Mouse (Mus musculus): ENCODE data around the gene Rsph3a. TPM values are rescaled to one million over a fixed set of nuclear protein-coding genes. Genes with fewer than 3 reads are reported as not detected.
"Not testable (repeated sequence)": the region's sequence is repeated elsewhere in the genome, so short reads cannot be mapped to it uniquely, and the experiment has no call there.

Gene Rsph3a
- polyA plus RNA-seq, 1 experiment = 159 TPM

DNA sequence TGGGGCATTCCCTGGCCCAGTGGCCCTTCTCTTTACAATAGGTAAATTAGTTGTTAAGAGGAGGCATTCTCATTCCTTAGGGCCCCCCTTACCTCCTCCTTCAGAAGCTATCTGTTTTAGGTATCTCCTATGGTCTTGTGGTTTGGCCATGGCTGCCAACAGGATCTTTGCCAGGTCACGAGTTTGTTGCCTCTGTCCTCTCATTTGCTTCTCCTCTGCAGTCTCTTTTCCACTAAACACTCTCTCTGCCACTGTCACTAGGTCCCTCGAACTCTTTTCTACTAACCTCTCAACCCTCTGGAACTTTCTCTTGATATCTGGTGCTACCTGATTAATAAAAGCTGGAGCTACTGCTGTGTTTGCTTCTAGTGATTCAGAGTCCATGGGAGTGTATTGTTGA, 19.0 kb downstream of the Rsph3a start:
- H3K4me3 ChIP-seq (ENCODE audit: insufficient read depth, low read depth, low read length); H3K4me1 ChIP-seq (ENCODE audit: control insufficient read depth, insufficient read depth, insufficient read length, low read length); H3K27ac ChIP-seq (replicated peaks; ENCODE audit: low read depth, low read length): not testable (repeated sequence)

DNA sequence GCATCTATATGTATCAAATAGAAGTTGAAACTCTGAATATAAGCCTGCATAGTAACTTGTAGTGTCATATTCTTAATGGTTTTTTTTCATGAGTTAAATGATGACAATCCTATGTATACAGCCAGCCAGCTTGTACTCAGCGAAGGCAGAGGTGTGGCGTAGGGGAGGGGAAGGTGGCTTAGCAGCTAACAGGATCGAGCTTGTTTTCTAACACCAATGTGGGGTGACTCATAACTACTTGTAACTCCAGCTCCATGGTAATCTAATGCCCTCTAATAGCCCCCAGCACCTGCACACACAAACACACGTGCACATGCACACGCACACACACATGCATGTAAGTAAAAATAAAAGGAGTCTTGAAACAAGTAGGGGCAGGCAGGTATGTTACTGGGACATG, 23.1 kb downstream of the Rsph3a start:
- H3K4me3 ChIP-seq (ENCODE audit: insufficient read depth, low read depth, low read length); H3K4me1 ChIP-seq (ENCODE audit: control insufficient read depth, insufficient read depth, insufficient read length, low read length); H3K27ac ChIP-seq (replicated peaks; ENCODE audit: low read depth, low read length): not testable (repeated sequence)

DNA sequence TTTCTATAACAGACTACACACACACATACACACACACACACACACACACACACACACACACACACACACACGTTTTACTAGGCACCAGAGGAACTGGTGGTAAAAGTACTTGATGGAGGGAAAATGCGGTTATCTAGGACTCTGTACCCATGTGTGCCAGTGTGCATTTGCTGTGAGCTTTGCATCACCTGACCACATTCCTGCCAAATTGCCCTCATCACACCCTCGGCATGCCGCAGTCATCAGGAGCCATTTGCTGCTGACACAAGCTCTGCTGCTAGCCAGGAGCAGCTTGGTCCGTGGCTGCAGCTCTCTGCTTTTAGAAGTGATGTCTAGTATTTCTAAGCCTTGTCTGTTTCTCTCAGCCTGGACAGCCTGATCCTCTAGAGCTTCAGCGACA, 24.4 kb downstream of the Rsph3a start:
- H3K4me1 ChIP-seq (ENCODE audit: control insufficient read depth, insufficient read depth, insufficient read length, low read length); H3K27ac ChIP-seq (replicated peaks; ENCODE audit: low read depth, low read length); H3K4me3 ChIP-seq (ENCODE audit: insufficient read depth, low read depth, low read length): not testable (repeated sequence)

DNA sequence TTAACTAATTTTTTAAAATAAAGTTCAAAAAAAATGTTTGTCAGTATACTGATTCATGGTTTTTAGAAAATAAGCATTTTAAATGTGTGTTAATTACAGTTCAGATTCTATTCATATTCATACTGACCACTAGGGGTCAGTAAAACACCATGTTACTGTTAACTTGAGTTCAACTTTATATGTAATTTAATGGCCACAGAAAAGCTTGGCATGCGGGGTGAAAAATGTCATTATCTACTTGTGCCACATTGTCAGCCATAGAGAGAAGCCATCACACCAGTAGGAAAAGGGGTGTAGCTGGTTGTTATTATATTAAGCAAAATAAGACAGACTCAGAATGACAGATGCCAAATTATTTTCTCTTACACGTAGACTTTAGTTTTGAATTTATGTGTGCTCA, 38.1 kb downstream of the Rsph3a start:
- not testable (repeated sequence) for H3K27ac ChIP-seq (replicated peaks; ENCODE audit: low read depth, low read length); H3K4me1 ChIP-seq (ENCODE audit: control insufficient read depth, insufficient read depth, insufficient read length, low read length)

DNA sequence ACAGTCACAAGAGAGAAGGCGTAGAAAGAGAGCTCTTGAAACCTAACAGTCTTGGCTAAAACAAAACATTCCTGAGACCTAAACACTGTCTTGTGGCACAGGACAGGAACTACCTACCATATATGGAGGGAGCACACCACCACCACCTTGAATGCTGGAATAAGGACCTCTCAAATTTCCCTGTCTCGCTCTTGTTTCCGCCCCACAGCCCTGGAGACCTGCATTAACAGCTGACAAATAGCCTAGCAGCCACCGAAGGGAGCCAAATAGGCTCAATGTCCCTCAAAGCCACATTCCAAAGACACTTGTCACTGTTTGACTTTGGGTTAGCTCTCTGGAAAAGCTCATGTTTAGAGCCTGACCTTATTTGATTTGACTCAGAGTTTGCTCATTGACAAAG, 40.2 kb downstream of the Rsph3a start:
- peak overlapping the region; percentile 69 for H3K27ac ChIP-seq (replicated peaks; ENCODE audit: low read depth, low read length)
- H3K4me1 ChIP-seq (ENCODE audit: control insufficient read depth, insufficient read depth, insufficient read length, low read length); H3K4me3 ChIP-seq (ENCODE audit: insufficient read depth, low read depth, low read length): not testable (repeated sequence)

More for the DNA sequence above, 38.1 kb downstream of the Rsph3a start:
- H3K4me3 ChIP-seq (ENCODE audit: insufficient read depth, low read depth, low read length) = not testable (repeated sequence)

DNA sequence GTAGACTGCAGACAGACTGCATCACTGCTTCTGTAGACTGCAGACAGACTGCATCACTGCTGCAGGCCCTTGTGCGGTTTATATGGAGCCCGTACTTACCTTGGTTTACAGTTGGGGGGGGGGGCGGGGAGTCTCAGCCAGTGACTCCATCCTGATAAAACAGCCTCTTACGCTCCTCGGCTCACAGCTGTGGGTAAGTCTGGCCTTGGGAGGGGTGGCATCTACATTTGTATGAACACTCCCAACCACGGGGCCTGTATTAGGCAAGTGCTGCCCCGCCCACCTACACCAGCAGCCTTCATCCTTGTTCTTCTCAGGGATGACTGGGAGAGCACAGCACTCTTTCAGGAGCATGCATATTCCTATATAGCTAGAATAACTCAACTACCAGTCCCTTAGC, 41.6 kb downstream of the Rsph3a start:
- not testable (repeated sequence) for H3K4me1 ChIP-seq (ENCODE audit: control insufficient read depth, insufficient read depth, insufficient read length, low read length); H3K27ac ChIP-seq (replicated peaks; ENCODE audit: low read depth, low read length); H3K4me3 ChIP-seq (ENCODE audit: insufficient read depth, low read depth, low read length)

DNA sequence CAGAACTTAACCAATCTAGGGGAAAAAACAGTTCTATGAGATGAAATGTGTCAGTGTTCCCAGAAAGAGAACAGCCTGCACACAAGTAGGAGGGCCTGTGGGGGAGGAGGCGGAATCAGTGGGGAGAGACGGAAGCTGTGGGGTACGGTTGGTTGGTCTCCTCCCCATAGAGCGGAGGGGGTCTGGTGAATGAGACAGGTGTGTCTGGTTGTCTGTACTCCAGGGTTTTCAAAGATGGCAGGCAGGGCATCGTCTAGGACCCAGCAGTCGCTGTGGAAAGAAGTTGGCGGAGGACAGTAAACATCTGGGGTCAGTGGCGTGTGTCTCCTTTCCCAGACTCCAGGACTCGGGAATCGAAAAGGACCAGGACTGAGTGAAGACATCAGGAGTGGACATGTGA, 57.8 kb downstream of the Rsph3a start:
- not testable (repeated sequence) for H3K4me1 ChIP-seq (ENCODE audit: control insufficient read depth, insufficient read depth, insufficient read length, low read length); H3K4me3 ChIP-seq (ENCODE audit: insufficient read depth, low read depth, low read length); H3K27ac ChIP-seq (replicated peaks; ENCODE audit: low read depth, low read length)

DNA sequence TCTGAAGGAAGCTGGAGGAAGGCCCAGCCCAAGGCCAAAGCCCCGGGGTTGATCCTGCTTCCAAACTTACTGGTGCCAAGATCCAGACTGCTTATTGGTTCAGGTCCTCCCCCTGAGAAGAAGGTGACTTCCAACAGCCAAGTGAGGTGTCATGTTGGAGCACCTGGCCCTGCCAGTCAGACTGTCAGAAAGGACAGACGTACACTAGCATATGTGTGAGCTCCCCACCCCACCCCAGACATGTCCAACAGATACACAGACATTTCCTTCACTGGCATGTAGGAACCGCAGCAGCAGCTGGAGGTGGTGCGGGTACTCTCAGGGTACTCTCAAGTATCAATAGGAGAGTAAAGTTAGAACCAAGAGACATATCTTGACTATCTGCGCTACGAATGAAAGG, 61.4 kb downstream of the Rsph3a start:
- H3K27ac ChIP-seq (replicated peaks; ENCODE audit: low read depth, low read length) = not testable (repeated sequence)

DNA sequence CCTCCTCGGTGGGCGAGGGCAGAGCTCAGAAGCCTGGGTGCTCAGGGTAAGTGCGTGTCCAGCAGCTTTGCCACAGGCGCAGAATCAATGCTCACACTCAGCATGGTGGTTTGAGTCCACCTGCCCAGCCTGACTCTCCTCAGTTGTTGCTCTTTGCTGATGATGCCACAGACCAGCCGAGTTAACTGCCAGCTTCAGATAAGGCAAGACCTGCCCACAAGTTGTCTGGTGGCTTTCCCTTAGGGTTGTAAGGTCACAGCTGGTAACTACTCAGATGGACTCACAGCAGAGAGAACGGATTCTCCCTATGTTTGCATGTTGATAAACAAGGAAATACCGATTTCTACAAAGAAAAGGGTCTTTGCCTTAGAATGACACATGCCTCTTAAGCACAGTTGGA, 64.2 kb downstream of the Rsph3a start:
- not testable (repeated sequence) for H3K4me3 ChIP-seq (ENCODE audit: insufficient read depth, low read depth, low read length); H3K4me1 ChIP-seq (ENCODE audit: control insufficient read depth, insufficient read depth, insufficient read length, low read length); H3K27ac ChIP-seq (replicated peaks; ENCODE audit: low read depth, low read length)

More for the DNA sequence above, 61.4 kb downstream of the Rsph3a start:
- H3K4me1 ChIP-seq (ENCODE audit: control insufficient read depth, insufficient read depth, insufficient read length, low read length); H3K4me3 ChIP-seq (ENCODE audit: insufficient read depth, low read depth, low read length): not testable (repeated sequence)

DNA sequence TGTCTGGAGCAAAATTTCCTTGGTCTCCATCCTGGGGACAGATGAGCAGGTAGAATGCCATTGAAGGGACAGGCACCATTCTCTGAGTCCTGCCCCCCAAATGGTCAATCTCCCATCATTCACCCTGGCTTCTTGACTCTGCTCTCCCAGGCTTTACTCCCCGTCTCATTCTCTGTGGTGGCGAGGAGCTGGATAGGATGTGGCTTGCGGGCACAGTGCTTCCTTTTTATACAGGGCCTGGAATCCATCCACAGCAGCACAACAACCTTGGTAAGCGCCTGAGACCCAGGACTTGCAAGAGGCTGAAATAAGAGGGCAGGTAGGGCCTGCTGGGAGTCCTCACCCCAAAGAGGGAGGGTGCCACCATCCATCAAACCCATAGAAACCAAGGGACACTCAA, 68.6 kb downstream of the Rsph3a start:
- H3K27ac ChIP-seq (replicated peaks; ENCODE audit: low read depth, low read length); H3K4me3 ChIP-seq (ENCODE audit: insufficient read depth, low read depth, low read length); H3K4me1 ChIP-seq (ENCODE audit: control insufficient read depth, insufficient read depth, insufficient read length, low read length): not testable (repeated sequence)

DNA sequence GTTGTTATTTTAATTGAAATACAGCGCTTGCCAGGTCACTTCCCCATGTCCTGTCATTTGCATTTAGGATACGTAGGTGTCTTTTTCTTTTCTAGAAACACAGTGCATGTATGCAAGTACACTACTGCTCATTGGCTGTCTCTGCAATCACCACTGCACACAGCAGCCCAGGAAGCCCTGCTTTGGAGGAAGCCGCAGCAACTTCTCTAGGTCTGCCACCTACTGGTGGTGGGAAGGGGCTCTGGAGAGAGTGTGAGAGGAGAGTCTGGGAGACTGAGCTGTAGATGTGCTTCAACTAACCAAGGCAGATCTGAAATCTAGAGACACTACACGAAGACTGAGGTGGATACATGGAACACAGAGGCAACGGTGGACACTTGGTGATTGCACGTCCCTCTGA, 77.3 kb downstream of the Rsph3a start:
- not testable (repeated sequence) for H3K27ac ChIP-seq (replicated peaks; ENCODE audit: low read depth, low read length); H3K4me1 ChIP-seq (ENCODE audit: control insufficient read depth, insufficient read depth, insufficient read length, low read length); H3K4me3 ChIP-seq (ENCODE audit: insufficient read depth, low read depth, low read length)

DNA sequence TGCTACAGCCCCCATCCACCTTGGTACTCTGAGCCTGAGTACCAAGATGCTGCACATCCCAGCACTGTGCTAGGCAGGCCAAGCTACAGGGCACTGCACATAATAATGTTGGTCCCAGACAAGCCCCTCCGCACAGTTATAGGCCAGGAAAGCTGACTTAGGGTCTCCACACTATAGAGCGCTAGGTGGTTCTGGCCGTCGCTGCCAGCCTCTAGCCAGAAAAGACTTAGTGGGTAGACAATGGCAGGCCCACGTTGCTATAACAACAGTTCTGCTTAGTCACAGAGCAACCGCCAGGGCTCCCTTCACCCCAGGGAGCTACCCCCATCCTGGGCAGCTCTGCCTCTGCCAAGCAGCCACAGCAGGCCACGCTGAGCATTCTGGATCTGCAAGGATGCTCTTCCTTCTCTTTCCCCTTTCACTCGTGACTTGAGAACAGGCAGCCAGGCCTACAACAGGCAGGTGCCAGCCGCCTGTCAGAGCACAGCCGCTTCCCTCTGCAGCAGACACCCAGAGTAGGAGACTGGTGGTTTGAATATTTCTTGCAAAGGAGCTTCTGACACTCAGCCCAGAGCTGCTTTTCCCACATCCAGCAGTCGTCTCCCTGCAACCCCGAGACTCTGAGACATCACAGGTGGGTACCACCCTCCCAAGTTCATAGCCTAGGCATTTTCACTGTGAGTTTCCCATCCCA, 82.2 kb downstream of the Rsph3a start:
- H3K27ac ChIP-seq (replicated peaks; ENCODE audit: low read depth, low read length); H3K4me1 ChIP-seq (ENCODE audit: control insufficient read depth, insufficient read depth, insufficient read length, low read length): not testable (repeated sequence)

More for the DNA sequence above, 82.2 kb downstream of the Rsph3a start:
- not testable (repeated sequence) for H3K4me3 ChIP-seq (ENCODE audit: insufficient read depth, low read depth, low read length)

Other genes starting within 250 kb of the Rsph3a start
- gene Fndc1, start 118.3 kb upstream of the Rsph3a start, polyA plus RNA-seq (2012; ENCODE audit: insufficient read depth, insufficient read length, missing spikeins) = 7.0 and 16.9 TPM in 2 replicates
- 1.5 TPM in 1 of 2 replicates, not detected in the other for gene Tagap, start 19.6 kb upstream of the Rsph3a start, polyA plus RNA-seq (2012; ENCODE audit: insufficient read depth, insufficient read length, missing spikeins)
- not detected in 2 replicates for gene Gm49673, start 202.2 kb downstream of the Rsph3a start, polyA plus RNA-seq (2012; ENCODE audit: insufficient read depth, insufficient read length, missing spikeins)
- 15.5 and 15.6 TPM in 2 replicates for gene Rnaset2a, start 202.5 kb downstream of the Rsph3a start, polyA plus RNA-seq (2012; ENCODE audit: insufficient read depth, insufficient read length, missing spikeins)
- 6.0 and 13.9 TPM in 2 replicates for gene Fgfr1op, start 219.9 kb downstream of the Rsph3a start, polyA plus RNA-seq (2012; ENCODE audit: insufficient read depth, insufficient read length, missing spikeins)